Mouse (Mus musculus) stomach, postnatal 0 days (tissue): ENCODE results near the gene Ptx4. TPM values are rescaled to one million over a fixed set of nuclear protein-coding genes. Genes with fewer than 3 reads are reported as not detected.

Experiments used
- ATAC-seq: fragments of 200-750 bp; cut with Nextera tagmentation; 2 replicates; pipeline ENCODE4 v1.8.0; 2017; ENCODE audit not compliant: low FRiP score, low TSS enrichment
- DNase-seq: peaks from one replicate; pipeline ENCODE4 v3.0.0-alpha.2; 2016; ENCODE audit warnings: low spot score
- H3K27ac ChIP-seq: fragments of 300-500 bp; sonication (generic); replicated peaks from 2 replicates; pipeline ENCODE4 v1.5.1; 2014; ENCODE audit warnings: mild to moderate bottlenecking, control low read depth
- H3K27me3 ChIP-seq: fragments of 300-500 bp; sonication (generic); 2 replicates; pipeline ENCODE4 v1.6.1; 2014; ENCODE audit warnings: low read length; ENCODE audit not compliant: control insufficient read depth, insufficient read depth
- H3K36me3 ChIP-seq: fragments of 300-500 bp; sonication (generic); 2 replicates; pipeline ENCODE4 v1.6.1; 2014; ENCODE audit warnings: low read length, mixed read lengths; ENCODE audit not compliant: control insufficient read depth, insufficient read depth
- H3K4me1 ChIP-seq: fragments of 300-500 bp; sonication (generic); replicated peaks from 2 replicates; pipeline ENCODE4 v1.6.1; 2014; ENCODE audit warnings: antibody characterized with exemption; ENCODE audit not compliant: control insufficient read depth, insufficient read depth
- H3K4me2 ChIP-seq: fragments of 300-500 bp; sonication (generic); replicated peaks from 2 replicates; pipeline ENCODE4 v1.6.1; 2014; ENCODE audit warnings: low read depth, mild to moderate bottlenecking, control low read depth, moderate library complexity
- H3K4me3 ChIP-seq: fragments of 300-500 bp; sonication (generic); 2 replicates; pipeline ENCODE4 v1.5.1; 2014; ENCODE audit warnings: low read depth, low read length, control low read depth
- H3K9ac ChIP-seq: fragments of 300-500 bp; sonication (generic); 2 replicates; pipeline ENCODE4 v1.6.1; 2014; ENCODE audit warnings: mild to moderate bottlenecking, low read length, control low read depth, mixed read lengths
- H3K9me3 ChIP-seq: fragments of 300-500 bp; sonication (generic); 2 replicates; pipeline ENCODE4 v1.6.1; 2016; ENCODE audit warnings: low read length; ENCODE audit not compliant: control insufficient read depth
- CTCF ChIP-seq: IDR thresholded peaks from 2 replicates; pipeline ENCODE4 v1.5.1; 2016; ENCODE audit warnings: antibody characterized with exemption, low read depth, mild to moderate bottlenecking, moderate library complexity
- EP300 ChIP-seq: optimal IDR thresholded peaks from 2 replicates; pipeline ENCODE3; 2016; ENCODE audit warnings: antibody characterized with exemption
- WGBS: fragments of 180-500 bp; shearing (Covaris S2); extraction: QIAGEN DNeasy Blood & Tissue Kit; methylation state at CpG from one replicate; pipeline ENCODE4 v1.1.7; 2014; 5-methylcytosine and 5-hydroxymethylcytosine counted together
- polyA plus RNA-seq: library from polyadenylated mRNA; unstranded; fragments of >200 nt; fragmentation: Nextera tagmentation; extraction: Ambion mirVana; gene quantifications from 2 replicates; pipeline ENCODE4 v1.2.1, GENCODE M21; 2015

The Ptx4 gene
- polyA plus RNA-seq, 1 experiment from 2014 or later = 0.30 TPM

DNA sequence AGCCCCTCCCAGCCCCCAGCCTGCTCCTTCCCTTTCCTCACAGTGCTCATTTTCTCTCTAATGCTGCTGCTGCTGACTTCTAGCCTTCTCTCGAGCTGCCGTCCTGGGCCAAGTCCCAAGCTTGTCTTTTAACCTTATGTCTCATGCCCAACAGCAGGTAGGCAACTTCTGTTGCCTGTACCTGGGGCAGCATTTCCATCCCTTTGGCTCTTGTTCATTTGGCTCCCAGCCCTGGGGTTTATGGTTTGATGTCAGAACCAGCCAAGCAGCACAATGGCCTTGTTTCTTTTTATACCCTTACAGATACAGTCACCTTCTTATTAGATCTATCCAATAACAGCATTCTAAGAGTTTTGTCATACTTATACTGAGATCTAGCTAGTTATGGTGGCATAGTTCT, 24.3 kb upstream of the Ptx4 start:
- no peak for TF ChIP-seq EP300
- no peak for TF ChIP-seq CTCF
- Histone ChIP-seq H3K4me2 (no peak overlapping the region), H3K27me3 (no peaks in the 10 kb centered on the region), H3K9me3 (no peaks in the 10 kb centered on the region), H3K36me3 (peaks cover 12% of the 10 kb centered on the region; the same call in 1 of the 2 replicates), H3K4me3 (no peak overlapping the region), H3K27ac (no peak overlapping the region), H3K9ac (no peak overlapping the region), H3K4me1 (no peaks in the 10 kb centered on the region)
- 88% methylated on average over 2 of the region's 2 CpGs for WGBS
- DNase-seq (no peak), ATAC-seq (no peak)

DNA sequence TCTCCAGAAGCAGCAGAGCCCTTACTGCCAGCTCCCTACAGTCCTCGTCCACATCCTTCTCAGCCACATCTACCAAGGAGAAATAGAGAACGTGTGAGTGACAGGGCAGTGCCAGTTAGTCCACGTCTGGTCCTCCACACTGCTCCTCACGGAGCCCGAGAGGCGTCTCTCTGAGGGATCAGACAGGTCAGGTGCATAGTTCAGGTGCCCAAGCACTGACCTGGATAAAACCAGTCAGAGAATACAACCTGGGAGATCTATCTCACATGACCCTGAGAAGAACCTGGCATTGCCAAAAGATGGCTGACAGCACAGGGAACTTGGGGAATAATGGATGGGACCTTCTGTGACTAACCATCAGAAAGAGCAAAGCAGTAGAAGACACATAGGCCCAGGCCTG, 20.5 kb upstream of the Ptx4 start:
- Histone ChIP-seq H3K36me3 (peaks cover 19% of the 10 kb centered on the region; the same call in 1 of the 2 replicates), H3K4me2 (no peak overlapping the region), H3K4me1 (no peaks in the 10 kb centered on the region), H3K27me3 (no peaks in the 10 kb centered on the region), H3K27ac (no peak overlapping the region), H3K4me3 (no peak overlapping the region), H3K9ac (no peak overlapping the region), H3K9me3 (no peaks in the 10 kb centered on the region)
- no peak for TF ChIP-seq EP300
- TF ChIP-seq CTCF = no peak
- 91% methylated on average over 6 of the region's 6 CpGs for WGBS
- no peak for DNase-seq
- no peak for ATAC-seq

DNA sequence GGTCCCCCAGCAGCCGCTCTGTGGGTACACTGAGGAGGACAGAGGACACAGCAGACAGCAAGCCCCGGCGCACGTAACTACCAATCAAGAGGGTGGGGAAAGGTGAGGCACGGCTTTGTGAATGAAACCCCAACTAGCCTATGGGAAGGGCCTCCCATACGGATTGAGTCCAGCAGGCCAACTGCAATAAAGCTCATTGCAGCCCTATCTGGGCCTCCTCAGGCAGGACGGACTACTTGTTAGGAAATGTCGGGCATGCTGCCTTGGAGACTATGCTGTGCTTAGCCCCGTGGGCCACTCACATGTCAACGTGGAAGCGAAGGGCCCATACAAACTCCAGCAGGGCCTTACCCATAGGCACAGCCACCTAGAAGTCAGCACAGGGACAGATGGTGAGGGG, 19.2 kb upstream of the Ptx4 start:
- no peak overlapping the region for H3K9ac ChIP-seq
- no peak overlapping the region for H3K4me3 ChIP-seq
- TF ChIP-seq CTCF (no peak), EP300 (no peak)
- ATAC-seq = no peak
- peaks cover 19% of the 10 kb centered on the region; the same call in 1 of the 2 replicates for H3K36me3 ChIP-seq
- DNase-seq = no peak
- H3K27ac ChIP-seq = no peak overlapping the region
- 87% methylated on average over 11 of the region's 11 CpGs for WGBS
- H3K4me2 ChIP-seq = no peak overlapping the region
- H3K4me1 ChIP-seq = no peaks in the 10 kb centered on the region
- no peaks in the 10 kb centered on the region for H3K9me3 ChIP-seq
- H3K27me3 ChIP-seq = no peaks in the 10 kb centered on the region

DNA sequence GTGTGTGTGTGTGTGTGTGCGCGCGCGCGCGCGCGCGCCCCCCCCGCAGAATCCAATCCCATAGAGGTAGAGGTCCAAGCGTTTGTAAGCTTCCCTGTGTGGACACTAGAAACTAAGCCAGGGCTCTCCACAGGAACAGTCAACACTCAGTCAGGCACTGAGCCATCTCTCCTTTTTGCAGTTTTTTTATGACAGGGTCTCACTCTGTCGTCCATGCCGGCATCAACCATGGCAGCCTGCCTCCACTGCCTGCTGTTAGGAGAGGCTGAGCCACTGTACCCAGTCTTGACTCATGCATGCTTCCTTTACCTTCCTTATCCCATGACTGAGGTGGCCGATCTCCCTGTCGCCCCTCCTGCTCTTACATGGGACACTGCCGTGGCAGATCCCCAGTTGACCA, 12.8 kb upstream of the Ptx4 start:
- H3K27me3 ChIP-seq = no peaks in the 10 kb centered on the region
- no peak for ATAC-seq
- no peak overlapping the region for H3K27ac ChIP-seq
- H3K9ac ChIP-seq = no peak overlapping the region
- H3K4me2 ChIP-seq = no peak overlapping the region
- H3K36me3 ChIP-seq = peaks cover 11% of the 10 kb centered on the region; the same call in 1 of the 2 replicates
- no peaks in the 10 kb centered on the region for H3K9me3 ChIP-seq
- no peak overlapping the region for H3K4me3 ChIP-seq
- no peak for DNase-seq
- H3K4me1 ChIP-seq = no peaks in the 10 kb centered on the region
- TF ChIP-seq EP300 (no peak), CTCF (no peak)
- WGBS = 95% methylated on average over 6 of the region's 16 CpGs

DNA sequence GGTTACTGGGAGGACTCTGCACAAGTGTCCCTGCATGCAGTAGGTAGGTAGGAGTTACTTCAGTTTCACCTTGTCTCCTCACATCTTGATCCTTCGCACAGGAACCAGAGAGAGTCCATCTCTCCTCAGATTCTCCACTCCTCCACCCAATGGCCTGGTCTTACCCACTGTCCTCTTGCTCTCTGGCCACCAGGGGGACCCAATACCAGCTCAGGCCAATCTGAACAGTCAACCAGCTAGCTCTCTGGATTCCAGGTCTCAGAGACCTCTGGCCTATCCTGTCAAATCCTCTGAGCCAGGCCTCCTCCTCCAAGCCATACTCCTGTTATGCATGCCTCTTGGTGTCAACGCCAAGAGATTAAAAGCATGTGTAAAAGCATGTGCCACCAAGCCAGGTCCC, 11.0 kb upstream of the Ptx4 start:
- 68% methylated on average over 2 of the region's 2 CpGs for WGBS
- H3K36me3 ChIP-seq = peaks cover 6% of the 10 kb centered on the region; the same call in 1 of the 2 replicates

DNA sequence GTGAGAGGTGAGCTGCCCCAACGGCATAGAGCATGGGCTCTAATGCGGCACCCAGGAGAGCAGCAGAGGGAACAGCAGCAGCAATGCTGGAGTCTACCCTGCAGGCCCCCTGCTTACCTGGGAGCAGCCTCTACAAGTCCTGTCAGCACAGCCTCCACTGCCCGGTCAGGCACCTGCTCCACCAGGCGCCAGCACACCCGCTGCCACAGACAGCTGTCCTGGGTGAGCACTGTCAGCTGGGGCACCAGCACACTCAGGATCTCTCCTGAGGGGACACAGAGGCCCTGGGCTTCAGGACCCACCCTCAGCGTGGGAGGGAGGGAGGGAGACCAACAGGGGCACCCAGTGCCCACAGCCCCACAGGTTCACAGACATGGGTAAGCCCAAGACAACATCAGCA, 10.0 kb upstream of the Ptx4 start:
- no peaks in the 10 kb centered on the region for H3K27me3 ChIP-seq
- peaks cover 6% of the 10 kb centered on the region; the same call in 1 of the 2 replicates for H3K36me3 ChIP-seq
- H3K9ac ChIP-seq = no peak overlapping the region
- TF ChIP-seq EP300 (no peak), CTCF (no peak)
- no peaks in the 10 kb centered on the region for H3K9me3 ChIP-seq
- H3K4me1 ChIP-seq = peaks cover 3% of the 10 kb centered on the region; the same call in 1 of the 2 replicates
- ATAC-seq (no peak), DNase-seq (no peak)
- no peak overlapping the region for H3K27ac ChIP-seq
- H3K4me2 ChIP-seq = no peak overlapping the region
- 92% methylated on average over 6 of the region's 6 CpGs for WGBS
- no peak overlapping the region for H3K4me3 ChIP-seq

More for the DNA sequence above, 11.0 kb upstream of the Ptx4 start:
- ATAC-seq (peak; percentile 65), DNase-seq (peak; percentile 61)
- Histone ChIP-seq H3K4me1 (no peaks in the 10 kb centered on the region), H3K27me3 (no peaks in the 10 kb centered on the region), H3K27ac (no peak overlapping the region), H3K4me2 (no peak overlapping the region), H3K9ac (no peak overlapping the region), H3K4me3 (no peak overlapping the region), H3K9me3 (no peaks in the 10 kb centered on the region)
- peak; percentile 79 for TF ChIP-seq CTCF
- no peak for TF ChIP-seq EP300
